Mouse (Mus musculus) fat pad, adult 2 months (tissue): ENCODE data around the gene Mmd.
"Not testable (repeated sequence)": the region's sequence is repeated elsewhere in the genome, so short reads cannot be mapped to it uniquely, and the experiment has no call there.

Experiments used
- DNase-seq: peaks from one replicate; pipeline ENCODE4 v3.0.0-alpha.2; 2011; ENCODE audit warnings: low read depth, low spot score; ENCODE audit errors: extremely low read depth

The Mmd gene

GRCm38 (mm10) chr11:90249701-90250141, 465 bp downstream of the Mmd start:
- DNase-seq: no peak

- DNase-seq: no peak
These were observed 933 bp downstream of the Mmd start for GRCm38 (mm10) chr11:90250189-90250588.

DNA sequence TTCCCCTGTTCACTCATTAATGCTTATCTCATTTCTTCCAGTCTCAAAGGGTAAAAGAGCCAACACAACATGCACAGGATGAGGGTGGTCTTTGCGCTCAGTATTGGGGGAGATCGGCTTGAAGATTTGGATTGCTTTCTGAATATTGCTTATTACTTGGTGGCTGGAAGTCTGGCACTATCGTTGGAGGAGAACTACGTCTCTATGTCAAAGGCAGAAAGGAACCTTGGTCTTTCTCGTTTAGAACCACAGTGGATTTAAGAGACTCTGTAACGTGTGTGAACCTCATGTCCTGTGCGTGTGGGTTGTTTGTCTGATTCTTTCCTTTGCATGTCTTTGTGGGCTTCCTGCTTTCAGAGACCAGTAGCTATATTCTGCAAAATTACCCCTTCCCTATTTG, 1.5 kb downstream of the Mmd start:
- no peak for DNase-seq

DNA sequence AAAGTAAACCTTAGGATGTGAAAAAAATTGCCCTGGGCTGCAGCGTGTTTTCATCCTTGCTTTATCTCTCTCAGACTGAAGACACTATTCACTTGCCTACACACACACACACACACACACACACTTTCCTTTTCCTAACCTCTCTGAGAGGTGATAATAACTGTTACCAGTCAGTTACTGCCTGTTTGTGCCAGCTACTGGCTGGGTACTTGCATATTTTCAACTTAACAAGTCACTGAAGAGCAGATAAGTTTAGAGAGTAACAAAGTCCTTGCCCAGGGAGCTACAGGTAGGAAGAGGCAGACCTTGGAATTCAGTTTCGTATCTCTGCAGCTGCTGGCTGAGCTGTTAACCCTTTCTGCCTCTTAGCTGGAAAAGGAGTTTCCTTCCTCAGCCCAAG, 2.7 kb downstream of the Mmd start:
- DNase-seq: no peak

GRCm38 (mm10) chr11:90252366-90252765, 3.1 kb downstream of the Mmd start:
- no peak for DNase-seq

DNA sequence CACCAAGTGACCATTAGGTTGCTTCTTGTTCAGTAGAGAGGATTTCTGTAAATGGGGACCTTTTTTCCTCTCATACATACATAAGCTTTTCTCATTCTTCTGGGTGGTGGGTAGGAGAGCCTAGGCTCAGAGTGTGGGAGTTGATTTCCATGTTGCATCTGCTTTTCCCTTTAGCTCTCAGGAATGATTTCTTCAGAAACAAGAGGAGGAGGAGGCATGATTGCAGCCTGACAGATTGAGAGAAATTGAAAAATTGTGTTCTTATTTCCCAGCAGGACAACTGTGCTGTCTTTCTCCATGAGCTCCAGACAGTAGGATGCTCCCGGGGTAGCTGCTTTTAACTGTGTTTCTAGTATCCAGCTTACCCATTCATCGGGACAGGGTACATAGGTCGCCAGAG, 5.3 kb downstream of the Mmd start:
- DNase-seq: no peak

DNA sequence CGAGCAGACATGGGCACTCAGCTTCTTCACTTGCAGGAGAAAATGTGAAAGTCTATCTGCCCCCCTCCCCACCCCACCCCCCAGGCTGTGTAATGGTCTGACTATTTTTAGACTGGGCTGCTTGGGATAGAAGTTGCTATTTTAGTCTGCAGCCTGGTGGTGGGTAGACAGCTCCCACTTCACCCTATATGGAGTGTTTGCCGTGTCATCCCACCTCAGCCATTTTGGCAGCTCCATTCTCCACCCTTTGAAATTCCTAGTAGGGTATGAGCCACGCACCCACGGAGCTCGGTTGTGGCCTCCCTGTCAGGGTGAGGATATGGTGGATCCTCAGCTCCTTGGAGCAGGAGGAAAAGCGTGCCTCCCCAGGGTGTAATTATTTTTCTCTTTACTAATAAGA, 6.4 kb downstream of the Mmd start:
- no peak for DNase-seq

DNA sequence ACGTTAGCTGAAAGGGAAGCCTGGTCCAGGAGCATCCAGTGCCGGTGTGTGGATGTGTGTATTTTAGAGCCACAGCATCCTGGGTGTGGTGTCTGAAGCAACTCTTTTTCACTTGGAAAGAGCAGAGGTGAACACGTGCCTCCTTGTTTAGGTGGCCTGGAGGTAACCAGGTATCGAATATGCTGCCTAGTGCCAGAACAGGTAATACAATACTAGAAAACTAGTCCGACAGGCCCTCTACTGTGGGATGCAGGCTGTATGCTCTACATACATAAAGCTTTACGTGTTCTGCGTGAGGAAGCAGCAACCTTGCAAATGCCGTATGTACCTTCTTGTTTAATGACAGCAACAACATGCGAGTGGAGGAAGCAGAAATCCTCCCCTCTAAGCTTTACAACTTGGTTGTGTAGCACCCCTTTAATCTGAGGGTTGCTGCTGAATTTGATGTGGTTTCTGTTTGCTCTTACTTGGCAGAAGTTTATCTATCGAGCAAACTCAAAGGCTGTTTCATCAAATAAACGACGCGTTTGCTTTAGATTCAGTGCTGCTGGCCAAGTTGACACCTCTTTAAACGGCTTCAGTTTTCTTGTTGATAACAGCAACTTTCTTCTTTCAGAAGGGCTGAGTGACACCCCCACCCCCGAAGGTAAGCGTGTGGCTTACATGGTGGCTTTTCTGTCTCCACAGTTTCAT, 7.7 kb downstream of the Mmd start:
- no peak for DNase-seq

DNA sequence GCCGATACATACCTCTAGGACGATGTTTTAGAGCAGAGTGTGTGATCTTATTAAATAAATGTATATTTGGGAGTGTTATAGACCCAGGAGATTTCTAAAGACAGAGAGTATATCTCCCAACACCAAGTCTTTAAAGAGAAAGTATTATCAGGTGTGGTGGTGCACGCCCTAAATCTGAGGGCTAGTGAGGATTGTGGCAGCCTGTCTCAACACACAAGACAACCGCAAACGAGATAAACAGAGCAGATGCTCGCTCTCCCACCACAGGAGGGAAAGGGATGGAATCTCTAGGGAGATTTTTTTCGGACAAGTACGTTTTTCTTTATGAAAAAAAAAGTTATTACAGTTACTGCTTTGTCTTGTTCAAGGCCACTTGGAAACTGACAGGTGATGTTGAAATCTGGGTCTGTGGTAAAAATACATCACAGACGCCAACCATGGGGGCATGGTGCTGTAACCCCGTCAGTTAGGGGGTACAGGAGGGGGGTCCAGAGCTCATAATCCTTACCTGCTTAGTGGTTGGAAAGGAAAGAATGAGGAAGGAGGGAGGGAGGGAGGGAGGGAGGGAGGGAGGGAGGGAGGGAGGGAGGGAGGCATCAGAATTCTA, 9.2 kb downstream of the Mmd start:
- no peak for DNase-seq

DNA sequence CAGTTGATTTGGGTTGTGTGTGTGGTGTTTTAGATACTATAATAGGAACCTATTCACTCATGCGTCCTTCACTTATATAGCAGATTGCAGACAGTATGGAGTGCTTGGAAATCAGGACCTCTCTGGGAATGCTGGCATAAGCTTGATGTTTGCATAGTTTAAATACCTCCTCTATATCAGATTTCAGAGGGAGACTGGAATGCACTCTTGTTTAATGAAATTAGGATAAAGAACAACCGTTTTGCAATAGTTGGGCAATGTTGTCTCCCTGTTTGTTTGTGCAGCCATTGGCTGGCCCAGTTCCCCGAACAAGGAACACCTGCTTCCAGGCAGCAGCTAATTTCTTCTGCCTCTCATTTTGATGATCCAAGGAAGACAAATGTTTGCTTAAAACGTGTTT, 9.8 kb downstream of the Mmd start:
- peak; percentile 86 for DNase-seq

GRCm38 (mm10) chr11:90259826-90260225, 10.6 kb downstream of the Mmd start:
- no peak for DNase-seq

GRCm38 (mm10) chr11:90264180-90264579, 14.9 kb downstream of the Mmd start:
- DNase-seq: no peak

- DNase-seq: no peak
These were observed 16.3 kb downstream of the Mmd start for GRCm38 (mm10) chr11:90265581-90265980.

- DNase-seq: no peak
These were observed 19.7 kb downstream of the Mmd start for GRCm38 (mm10) chr11:90268934-90269333.

GRCm38 (mm10) chr11:90269398-90270123, 20.3 kb downstream of the Mmd start:
- DNase-seq: no peak

GRCm38 (mm10) chr11:90270132-90270877, 21.0 kb downstream of the Mmd start:
- no peak for DNase-seq

DNA sequence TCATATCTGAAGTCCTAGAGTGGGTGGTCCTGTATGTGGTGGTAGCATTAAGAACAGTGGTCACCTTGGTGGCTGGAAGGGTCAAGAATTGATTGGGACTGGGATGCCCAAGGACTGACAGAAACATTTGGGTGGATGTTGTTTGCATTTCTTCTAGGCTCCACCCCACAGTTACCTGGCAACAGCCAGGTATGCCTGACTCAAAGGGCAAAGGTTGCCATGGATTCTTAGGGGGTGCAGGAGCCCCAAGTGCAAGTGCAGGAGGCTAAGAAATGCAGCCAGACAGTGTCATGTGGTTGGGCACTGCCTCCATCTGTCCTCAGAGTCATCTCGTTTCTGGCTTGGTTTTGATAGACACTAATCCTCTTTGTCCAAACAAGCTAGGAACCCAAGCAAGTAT, 24.9 kb downstream of the Mmd start:
- no peak for DNase-seq

GRCm38 (mm10) chr11:90275663-90276062, 26.4 kb downstream of the Mmd start:
- DNase-seq: no peak

GRCm38 (mm10) chr11:90276150-90276549, 26.9 kb downstream of the Mmd start:
- no peak for DNase-seq

DNA sequence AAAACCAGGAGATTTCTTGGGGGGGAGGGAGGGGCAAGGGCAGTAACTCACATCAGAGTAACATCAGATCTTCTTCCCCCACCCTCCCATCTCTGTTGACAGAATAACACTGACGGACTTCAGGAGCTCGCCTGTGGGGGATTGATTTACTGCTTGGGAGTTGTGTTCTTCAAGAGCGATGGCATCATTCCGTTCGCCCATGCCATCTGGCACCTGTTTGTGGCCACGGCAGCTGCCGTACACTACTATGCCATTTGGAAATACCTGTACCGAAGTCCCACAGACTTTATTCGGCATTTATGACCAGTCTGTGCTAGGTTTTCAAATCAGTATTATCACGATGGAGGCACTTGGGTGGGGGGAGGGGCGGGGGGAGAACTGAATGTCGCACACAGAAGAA, 27.3 kb downstream of the Mmd start:
- no peak for DNase-seq

DNA sequence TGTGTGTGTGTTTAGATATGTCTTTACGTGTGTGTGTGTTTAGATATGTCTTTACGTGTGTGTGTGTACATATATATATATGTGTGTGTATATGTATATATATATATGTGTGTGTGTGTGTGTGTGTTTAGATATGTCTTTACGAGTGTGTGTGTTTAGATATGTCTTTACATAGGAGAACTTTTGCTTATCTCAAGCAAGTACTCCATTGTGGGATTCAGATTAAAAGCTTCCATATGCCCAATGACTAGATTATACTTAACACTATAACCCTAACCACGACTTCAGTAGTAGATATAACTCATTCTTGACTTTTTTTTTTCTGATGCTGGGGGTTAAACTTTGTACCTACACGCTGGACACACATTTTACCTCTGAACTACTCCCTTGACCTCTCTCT, 30.8 kb downstream of the Mmd start:
- no peak for DNase-seq

GRCm38 (mm10) chr11:90281943-90282342, 32.7 kb downstream of the Mmd start:
- not testable (repeated sequence) for DNase-seq
